Mouse (Mus musculus) intestine, embryonic 14.5 days (tissue): ENCODE data around the gene Dcps. TPM values are rescaled to one million over a fixed set of nuclear protein-coding genes. Genes with fewer than 3 reads are reported as not detected.

ENCODE experiments used
- ATAC-seq: fragments of 200-750 bp; cut with Nextera tagmentation; replicated peaks from 2 replicates; pipeline ENCODE4 v1.8.0; 2017; ENCODE audit warnings: low read depth, moderate number of reproducible peaks, moderate TSS enrichment, moderate library complexity; ENCODE audit not compliant: low FRiP score, low TSS enrichment
- DNase-seq: peaks from one replicate; pipeline ENCODE4 v3.0.0-alpha.2; 2018; ENCODE audit warnings: low spot score
- H3K27ac ChIP-seq: fragments of 300-500 bp; sonication (generic); 2 replicates; pipeline ENCODE4 v1.5.1; 2014; ENCODE audit warnings: low read depth, mild to moderate bottlenecking, control low read depth
- H3K27me3 ChIP-seq: fragments of 300-500 bp; sonication (generic); replicated peaks from 2 replicates; pipeline ENCODE4 v1.6.1; 2014; ENCODE audit warnings: low read length, control low read depth; ENCODE audit not compliant: control insufficient read depth, insufficient read depth
- H3K36me3 ChIP-seq: fragments of 300-500 bp; sonication (generic); 2 replicates; pipeline ENCODE4 v1.6.1; 2014; ENCODE audit warnings: low read length, control low read depth; ENCODE audit not compliant: control insufficient read depth, insufficient read depth
- H3K4me1 ChIP-seq: fragments of 300-500 bp; sonication (generic); replicated peaks from 2 replicates; pipeline ENCODE4 v1.6.1; 2014; ENCODE audit warnings: low read length, control low read depth, mixed read lengths; ENCODE audit not compliant: control insufficient read depth, insufficient read depth
- H3K4me2 ChIP-seq: fragments of 300-500 bp; sonication (generic); 2 replicates; pipeline ENCODE4 v1.6.1; 2014; ENCODE audit warnings: low read length
- H3K4me3 ChIP-seq: fragments of 300-500 bp; sonication (generic); 2 replicates; pipeline ENCODE4 v1.5.1; 2014; ENCODE audit warnings: low read depth, low read length, control low read depth, mixed read lengths
- H3K9ac ChIP-seq: fragments of 300-500 bp; sonication (generic); 2 replicates; pipeline ENCODE4 v1.6.1; 2014; ENCODE audit warnings: mild to moderate bottlenecking, low read length
- H3K9me3 ChIP-seq: fragments of 300-500 bp; sonication (generic); 2 replicates; pipeline ENCODE4 v1.6.1; 2016; ENCODE audit warnings: low read length, control low read depth; ENCODE audit not compliant: control insufficient read depth
- WGBS: fragments of 180-500 bp; shearing (Covaris S2); extraction: QIAGEN DNeasy Blood & Tissue Kit; methylation state at CpG from one replicate; pipeline ENCODE4 v1.1.7; 2014; 5-methylcytosine and 5-hydroxymethylcytosine counted together
- polyA plus RNA-seq: library from polyadenylated mRNA; unstranded; fragments of >200 nt; fragmentation: Nextera tagmentation; extraction: Ambion mirVana; gene quantifications from 2 replicates; pipeline ENCODE4 v1.2.1, GENCODE M21; 2014

Dcps gene
- polyA plus RNA-seq, 1 experiment from 2014 or later = 85.7 TPM

- no peak for DNase-seq
- no peak for ATAC-seq
- WGBS = 90% methylated on average over 10 of the region's 10 CpGs
These were observed 11.6 kb upstream of the Dcps start for GRCm38 (mm10) chr9:35187351-35187903.

DNA sequence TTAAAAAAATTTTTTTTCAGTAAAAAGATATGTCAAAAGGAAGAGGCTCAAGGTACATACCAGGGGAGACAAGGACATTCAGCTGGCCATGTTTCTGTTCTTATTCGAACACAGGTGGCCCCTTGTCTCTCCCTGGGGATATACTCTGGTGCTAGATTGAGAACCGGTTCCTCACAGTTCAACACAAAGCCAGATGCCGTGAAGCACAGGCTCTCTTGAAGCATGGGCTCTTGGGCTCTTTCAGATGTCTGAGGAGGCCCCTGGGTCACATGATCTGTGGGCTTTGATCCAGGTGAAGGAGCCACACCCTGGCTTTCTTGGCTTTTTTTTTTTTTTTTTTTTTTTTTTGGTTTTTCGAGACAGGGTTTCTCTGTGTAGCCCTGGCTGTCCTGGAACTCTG is 10.6 kb upstream of the Dcps start:
- Histone ChIP-seq H3K36me3 (peaks cover 46% of the 10 kb centered on the region), H3K27ac (no peak overlapping the region), H3K4me3 (no peak overlapping the region), H3K4me2 (no peak overlapping the region), H3K27me3 (no peaks in the 10 kb centered on the region), H3K9me3 (no peaks in the 10 kb centered on the region), H3K9ac (no peak overlapping the region), H3K4me1 (no peaks in the 10 kb centered on the region)
- DNase-seq (no peak), ATAC-seq (no peak)
- 83% methylated on average over 3 of the region's 4 CpGs for WGBS

More at GRCm38 (mm10) chr9:35187351-35187903, 11.6 kb upstream of the Dcps start:
- H3K9me3 ChIP-seq = no peaks in the 10 kb centered on the region
- no peak overlapping the region for H3K27ac ChIP-seq
- H3K9ac ChIP-seq = no peak overlapping the region
- no peak overlapping the region for H3K4me2 ChIP-seq
- no peak overlapping the region for H3K4me3 ChIP-seq
- peaks cover 46% of the 10 kb centered on the region for H3K36me3 ChIP-seq
- no peaks in the 10 kb centered on the region for H3K27me3 ChIP-seq
- H3K4me1 ChIP-seq = no peaks in the 10 kb centered on the region

DNA sequence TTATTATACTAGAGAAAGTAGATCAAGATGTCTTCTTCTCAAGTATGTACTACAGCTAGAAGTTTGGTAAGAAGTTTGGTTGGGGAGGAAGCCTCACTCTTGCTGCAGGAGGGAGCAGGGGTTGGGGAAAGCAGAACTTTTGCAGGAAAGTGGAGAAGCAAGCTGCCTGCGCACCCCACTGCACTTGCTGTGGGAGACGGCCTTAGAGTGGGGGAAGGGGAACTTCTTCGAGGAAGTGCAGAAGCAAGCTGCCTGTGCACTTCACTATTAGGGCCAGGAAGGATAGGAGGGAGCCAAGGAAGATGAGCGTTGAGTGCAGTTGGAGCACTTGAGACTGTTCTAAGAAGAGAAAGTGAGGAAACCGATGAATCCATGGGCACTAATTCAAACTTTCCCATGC is 7.5 kb upstream of the Dcps start:
- H3K4me3 ChIP-seq = no peak overlapping the region
- DNase-seq (no peak), ATAC-seq (no peak)
- no peak overlapping the region for H3K4me2 ChIP-seq
- no peak overlapping the region for H3K27ac ChIP-seq
- H3K4me1 ChIP-seq = no peaks in the 10 kb centered on the region
- no peaks in the 10 kb centered on the region for H3K9me3 ChIP-seq
- H3K27me3 ChIP-seq = no peaks in the 10 kb centered on the region
- peaks cover 18% of the 10 kb centered on the region for H3K36me3 ChIP-seq
- H3K9ac ChIP-seq = no peak overlapping the region
- 70% methylated on average over 5 of the region's 5 CpGs for WGBS

DNA sequence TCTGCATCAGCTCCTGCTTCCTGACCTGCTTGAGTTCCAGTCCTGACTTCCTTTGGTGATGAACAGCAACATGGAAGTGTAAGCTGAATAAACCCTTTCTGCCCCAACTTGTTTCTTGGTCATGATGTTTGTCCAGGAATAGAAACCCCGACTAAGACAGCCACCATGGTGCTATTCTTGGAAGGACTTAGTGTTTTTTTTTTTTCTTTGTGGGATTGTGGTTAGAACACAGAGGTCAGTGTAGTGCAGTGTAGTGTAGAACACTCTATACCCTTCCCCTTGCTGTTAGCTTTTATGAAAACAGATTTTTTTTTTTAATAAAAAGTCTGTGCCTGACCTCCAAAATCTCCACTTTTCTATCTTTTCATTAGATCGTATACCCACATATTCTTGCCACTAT is 7.0 kb upstream of the Dcps start:
- no peak overlapping the region for H3K4me2 ChIP-seq
- peaks cover 13% of the 10 kb centered on the region; the same call in 1 of the 2 replicates for H3K36me3 ChIP-seq
- no peak overlapping the region for H3K9ac ChIP-seq
- 83% methylated on average over 2 of the region's 2 CpGs for WGBS
- DNase-seq (no peak), ATAC-seq (no peak)
- H3K9me3 ChIP-seq = no peaks in the 10 kb centered on the region
- no peaks in the 10 kb centered on the region for H3K4me1 ChIP-seq
- H3K27ac ChIP-seq = no peak overlapping the region
- no peaks in the 10 kb centered on the region for H3K27me3 ChIP-seq
- no peak overlapping the region for H3K4me3 ChIP-seq

GRCm38 (mm10) chr9:35176124-35176659 is 331 bp upstream of the Dcps start:
- DNase-seq = no peak
- Histone ChIP-seq H3K4me1 (peaks cover 12% of the 10 kb centered on the region), H3K9me3 (no peaks in the 10 kb centered on the region), H3K4me2 (peak overlapping the region; percentile 97), H3K9ac (no peak overlapping the region; the same call in 1 of the 2 replicates), H3K4me3 (peak overlapping the region; percentile 64), H3K36me3 (no peaks in the 10 kb centered on the region), H3K27me3 (no peaks in the 10 kb centered on the region), H3K27ac (no peak overlapping the region)
- peak; percentile 12; the same call in 1 of the 2 replicates for ATAC-seq
- WGBS = 51% methylated on average over 14 of the region's 14 CpGs

DNA sequence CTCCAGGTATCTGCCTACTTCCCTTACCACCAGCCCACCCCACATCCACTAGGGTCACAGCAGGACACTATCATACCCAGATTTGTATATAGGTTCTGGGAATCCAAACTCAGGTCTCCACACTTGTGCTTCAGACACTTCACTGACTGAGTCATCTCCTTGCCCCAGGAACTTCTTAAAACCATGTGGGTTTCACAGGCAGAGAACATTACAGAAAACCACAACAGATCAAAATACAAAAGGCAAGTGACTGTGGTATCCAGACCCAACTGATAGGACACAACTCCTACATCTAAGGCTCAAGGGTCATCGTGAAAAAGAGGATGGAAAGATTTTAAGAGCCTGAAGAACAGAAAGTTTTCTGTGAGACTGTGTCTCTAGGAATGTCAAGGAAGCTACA is 2.5 kb downstream of the Dcps start:
- no peaks in the 10 kb centered on the region for H3K27me3 ChIP-seq
- H3K36me3 ChIP-seq = peaks cover 17% of the 10 kb centered on the region; the same call in 1 of the 2 replicates
- H3K27ac ChIP-seq = no peak overlapping the region
- H3K9me3 ChIP-seq = no peaks in the 10 kb centered on the region
- ATAC-seq (no peak), DNase-seq (no peak)
- WGBS = 88% methylated on average over 1 of the region's 1 CpGs
- no peak overlapping the region for H3K9ac ChIP-seq
- peaks cover 12% of the 10 kb centered on the region for H3K4me1 ChIP-seq
- H3K4me3 ChIP-seq = no peak overlapping the region
- H3K4me2 ChIP-seq = no peak overlapping the region

DNA sequence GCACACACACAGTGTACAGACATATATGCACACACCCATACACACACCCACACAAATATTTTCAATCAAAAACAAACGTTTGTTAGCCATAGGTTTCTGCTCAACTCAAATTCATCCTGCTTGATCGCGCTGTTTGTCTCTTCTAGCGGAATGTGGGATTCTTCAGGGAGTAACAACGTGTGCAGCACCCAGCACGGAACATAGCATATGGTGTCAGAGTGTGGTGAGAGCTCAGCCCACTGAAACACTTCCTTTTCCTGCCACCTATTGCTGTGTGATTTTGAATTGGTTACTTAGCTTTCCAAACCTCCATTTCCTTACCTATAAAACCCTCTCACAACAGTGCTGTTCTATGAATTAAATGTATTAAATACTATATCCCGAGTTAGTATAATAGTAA is 5.8 kb downstream of the Dcps start:
- no peak for ATAC-seq
- no peak for DNase-seq
- H3K4me3 ChIP-seq = no peak overlapping the region
- H3K9ac ChIP-seq = no peak overlapping the region
- peaks cover 8% of the 10 kb centered on the region for H3K4me1 ChIP-seq
- no peak overlapping the region for H3K27ac ChIP-seq
- 90% methylated on average over 7 of the region's 7 CpGs for WGBS
- H3K4me2 ChIP-seq = no peak overlapping the region
- H3K36me3 ChIP-seq = peaks cover 17% of the 10 kb centered on the region; the same call in 1 of the 2 replicates
- H3K27me3 ChIP-seq = no peaks in the 10 kb centered on the region
- H3K9me3 ChIP-seq = no peaks in the 10 kb centered on the region

- no peaks in the 10 kb centered on the region for H3K9me3 ChIP-seq
- ATAC-seq (no peak), DNase-seq (no peak)
- no peaks in the 10 kb centered on the region for H3K27me3 ChIP-seq
- no peak overlapping the region for H3K4me3 ChIP-seq
- H3K27ac ChIP-seq = no peak overlapping the region
- 67% methylated on average over 9 of the region's 9 CpGs for whole genome bisulfite sequencing
- H3K4me2 ChIP-seq = no peak overlapping the region
- H3K4me1 ChIP-seq = no peaks in the 10 kb centered on the region
- peaks cover 20% of the 10 kb centered on the region; the same call in 1 of the 2 replicates for H3K36me3 ChIP-seq
- no peak overlapping the region for H3K9ac ChIP-seq
These were observed 8.8 kb downstream of the Dcps start for GRCm38 (mm10) chr9:35166798-35167635.
